14 mouse cellular contexts compared by ENCODE assay signal in genomic region chr10:70402711-70403110, GRCm38 (mm10).
"Had no signal": no experiment of that assay in that cellular context is flagged by ENCODE, and none has a peak within 500 bp of the region (broad histone marks: within the 10 kb centered on the region; RNA-seq: fewer than 3 reads in every experiment).

No protein-coding gene starts in this region.

- H3K36me3 ChIP-seq: limb, embryonic 10.5 days; liver, embryonic 15.5 days; midbrain, embryonic 12.5 days; neural tube, embryonic 13.5 days had no signal

- H3K4me1 ChIP-seq: limb, embryonic 10.5 days; liver, embryonic 15.5 days; midbrain, embryonic 12.5 days; neural tube, embryonic 13.5 days had no signal

- H3K9me3 ChIP-seq: limb, embryonic 10.5 days had no signal

- ATAC-seq: midbrain, embryonic 16.5 days had no signal

- H3K4me3 ChIP-seq: left cerebral cortex, adult 2 months; limb, embryonic 10.5 days; liver, embryonic 15.5 days; midbrain, embryonic 12.5 days; neural tube, embryonic 13.5 days had no signal

- H3K4me2 ChIP-seq: liver, embryonic 11.5 days; liver, embryonic 15.5 days; lung, embryonic 14.5 days; midbrain, embryonic 12.5 days; neural tube, embryonic 13.5 days had no signal

- H3K27ac ChIP-seq: left cerebral cortex, adult 2 months; limb, embryonic 10.5 days; liver, embryonic 15.5 days; midbrain, embryonic 12.5 days; neural tube, embryonic 13.5 days had no signal

- H3K9ac ChIP-seq: liver, embryonic 15.5 days; lung, embryonic 14.5 days; midbrain, embryonic 12.5 days; neural tube, embryonic 13.5 days had no signal

- H3K27me3 ChIP-seq: liver, embryonic 15.5 days; midbrain, embryonic 12.5 days; neural tube, embryonic 13.5 days had no signal

- DNase-seq: kidney, postnatal 25 days; lung, embryonic 14.5 days; lung, postnatal 10 days; lung, postnatal 4 days; spleen, adult 18-20 months; thymus, adult 18-20 months; thymus, postnatal 14 days had no signal
